Mouse (Mus musculus): ENCODE data around the gene Hspb9.

Hspb9 gene

DNA sequence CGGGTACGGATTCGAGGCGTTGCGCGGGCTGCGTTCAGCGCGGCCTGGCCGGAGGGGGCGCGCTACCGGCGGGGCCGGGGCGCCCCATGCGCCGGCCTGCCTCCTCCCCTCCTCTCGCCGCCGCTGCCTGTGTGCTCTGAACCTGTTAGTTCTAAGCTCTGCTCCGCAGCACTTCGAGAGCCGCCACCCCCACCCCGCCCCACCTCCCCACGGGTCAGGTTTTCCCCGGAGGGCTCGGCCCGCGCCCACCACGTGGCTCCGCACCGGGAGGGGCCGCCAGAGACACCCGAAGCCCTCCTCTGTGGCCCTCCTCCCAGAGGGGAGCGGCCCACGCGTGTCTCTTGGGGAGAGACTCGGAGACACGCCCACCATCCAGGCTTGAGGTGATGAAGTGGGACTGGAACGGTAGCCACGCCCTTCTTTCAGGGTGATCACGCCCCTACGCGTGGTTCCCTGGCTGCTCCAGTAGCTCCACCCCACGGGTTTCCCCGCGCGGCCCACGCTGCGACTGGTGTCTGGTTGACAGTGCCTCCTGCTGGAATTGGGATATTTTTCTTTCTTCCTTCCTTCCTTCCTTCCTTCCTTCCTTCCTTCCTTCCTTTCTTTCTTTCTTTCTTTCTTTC lies 46.1 kb downstream of the Hspb9 start, which contains the start of gene Kcnh4:
TSS of gene Kcnh4 (minus strand) at position 332 of the 623 bp plus-strand sequence.
- peak; percentile 69 for DNase-seq (ENCODE audit: low spot score)

DNA sequence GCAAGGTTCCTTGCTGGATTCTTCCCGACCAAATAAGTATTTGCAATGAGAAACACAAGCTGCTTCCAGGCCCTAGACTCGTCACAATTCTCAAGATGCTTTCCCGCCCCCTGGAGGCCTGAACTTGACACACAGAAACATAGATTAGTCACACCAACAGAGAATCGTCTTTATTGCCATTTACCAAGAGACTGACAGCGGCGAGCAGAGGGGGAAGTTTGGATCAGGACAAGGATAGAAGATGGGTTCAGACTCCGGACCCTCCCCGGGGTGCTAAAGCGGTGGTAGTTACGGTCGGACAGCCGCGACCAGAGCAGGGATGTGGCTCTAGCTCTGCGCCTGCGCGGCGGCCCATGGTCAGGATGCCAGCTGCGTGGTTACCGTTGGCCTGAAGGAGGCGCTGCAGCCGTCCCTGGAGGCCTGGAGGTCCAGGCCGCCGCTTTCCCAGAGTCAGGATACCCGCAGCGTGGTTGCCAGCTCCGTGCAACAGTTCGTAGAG lies 47.9 kb downstream of the Hspb9 start:
- DNase-seq (ENCODE audit: low spot score), result peak; percentile 95

DNA sequence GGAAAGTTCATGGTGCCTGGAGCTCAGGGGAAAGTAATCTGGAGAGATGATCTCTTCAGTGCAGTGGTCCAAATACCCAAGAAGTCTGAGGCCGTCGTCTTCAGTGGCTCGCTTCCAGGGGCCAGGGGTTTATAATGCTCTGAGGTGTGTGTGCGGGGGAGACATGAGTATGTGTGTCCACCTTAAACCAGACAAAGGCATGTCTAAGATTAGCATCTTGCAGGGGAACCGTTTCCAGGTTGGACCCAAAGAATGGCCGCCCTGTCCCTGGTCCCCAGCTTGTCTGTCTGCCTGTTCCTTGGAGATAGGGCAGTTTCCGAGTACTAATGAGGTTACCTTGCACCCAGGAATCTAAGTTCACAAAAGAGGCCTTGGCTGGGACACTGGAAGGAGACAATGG lies 49.2 kb downstream of the Hspb9 start, which contains the start of gene Hcrt:
TSS of gene Hcrt (minus strand) at position 101 of the 400 bp plus-strand sequence.
- DNase-seq (ENCODE audit: low spot score), result no peak

All from retina, embryonic 14.5 days (tissue).